Mouse (Mus musculus) hindbrain, embryonic 10.5 days (tissue): ENCODE results near the gene Nfia. TPM values are rescaled to one million over a fixed set of nuclear protein-coding genes. Genes with fewer than 3 reads are reported as not detected.
A peak's percentile ranks its signal among the peaks of the same experiment; 100 is the strongest.

ENCODE experiments used
- DNase-seq: peaks from one replicate; pipeline ENCODE4 v3.0.0-alpha.2; 2017; ENCODE audit warnings: low spot score
- H3K27ac ChIP-seq: fragments of 300-500 bp; sonication (generic); 2 replicates; pipeline ENCODE4 v1.5.1; 2016; ENCODE audit warnings: mild to moderate bottlenecking, moderate library complexity
- H3K27me3 ChIP-seq: fragments of 300-500 bp; sonication (generic); 2 replicates; pipeline ENCODE4 v1.6.1; 2016; ENCODE audit warnings: mild to moderate bottlenecking; ENCODE audit not compliant: poor library complexity, insufficient read depth, severe bottlenecking
- H3K36me3 ChIP-seq: fragments of 300-500 bp; sonication (generic); 2 replicates; pipeline ENCODE4 v1.6.1; 2016; ENCODE audit warnings: mild to moderate bottlenecking, moderate library complexity
- H3K4me1 ChIP-seq: fragments of 300-500 bp; sonication (generic); replicated peaks from 2 replicates; pipeline ENCODE4 v1.6.1; 2016; ENCODE audit warnings: mild to moderate bottlenecking
- H3K4me3 ChIP-seq: fragments of 300-500 bp; sonication (generic); 2 replicates; pipeline ENCODE4 v1.5.1; 2016; ENCODE audit warnings: mild to moderate bottlenecking, moderate library complexity
- H3K9me3 ChIP-seq: fragments of 300-500 bp; sonication (generic); 2 replicates; pipeline ENCODE4 v1.6.1; 2016; ENCODE audit warnings: mild to moderate bottlenecking, moderate library complexity
- WGBS: fragments of 180-500 bp; shearing (Covaris S2); methylation state at CpG from one replicate; pipeline ENCODE4 v1.1.7; 2016; 5-methylcytosine and 5-hydroxymethylcytosine counted together
- polyA plus RNA-seq: library from polyadenylated mRNA; unstranded; fragments of >200 nt; fragmentation: Nextera tagmentation; extraction: Ambion mirVana; gene quantifications from 2 replicates; pipeline ENCODE4 v1.2.1, GENCODE M21; 2016

Gene Nfia
- polyA plus RNA-seq, 1 experiment from 2014 or later = 17.5 TPM

- DNase-seq = no peak
- H3K27ac ChIP-seq = no peak overlapping the region
These were observed 137.7 kb downstream of the Nfia start for GRCm38 (mm10) chr4:97910115-97910776.

GRCm38 (mm10) chr4:97910777-97911580, 138.4 kb downstream of the Nfia start:
- H3K36me3 ChIP-seq = no peaks in the 10 kb centered on the region
- H3K9me3 ChIP-seq = no peaks in the 10 kb centered on the region
- no peak overlapping the region for H3K4me3 ChIP-seq
- no peaks in the 10 kb centered on the region for H3K4me1 ChIP-seq
- WGBS = 87% methylated on average over 27 of the region's 27 CpGs
- no peaks in the 10 kb centered on the region for H3K27me3 ChIP-seq
- no peak for DNase-seq
- no peak overlapping the region for H3K27ac ChIP-seq

More at GRCm38 (mm10) chr4:97910115-97910776, 137.7 kb downstream of the Nfia start:
- Histone ChIP-seq H3K9me3 (no peaks in the 10 kb centered on the region), H3K36me3 (no peaks in the 10 kb centered on the region), H3K27me3 (no peaks in the 10 kb centered on the region), H3K4me3 (no peak overlapping the region), H3K4me1 (no peaks in the 10 kb centered on the region)
- 92% methylated on average over 9 of the region's 9 CpGs for WGBS

- WGBS = 95% methylated on average over 7 of the region's 7 CpGs
- no peaks in the 10 kb centered on the region for H3K27me3 ChIP-seq
These were observed 139.2 kb downstream of the Nfia start for GRCm38 (mm10) chr4:97911755-97912154.

GRCm38 (mm10) chr4:97912155-97912554, 139.6 kb downstream of the Nfia start:
- no peak overlapping the region for H3K4me3 ChIP-seq
- no peaks in the 10 kb centered on the region for H3K27me3 ChIP-seq
- H3K9me3 ChIP-seq = no peaks in the 10 kb centered on the region
- H3K4me1 ChIP-seq = peaks cover 1% of the 10 kb centered on the region; the same call in 1 of the 2 replicates
- DNase-seq = no peak
- 83% methylated on average over 6 of the region's 6 CpGs for WGBS
- no peak overlapping the region for H3K27ac ChIP-seq
- H3K36me3 ChIP-seq = no peaks in the 10 kb centered on the region

More at GRCm38 (mm10) chr4:97911755-97912154, 139.2 kb downstream of the Nfia start:
- Histone ChIP-seq H3K27ac (no peak overlapping the region), H3K4me1 (no peaks in the 10 kb centered on the region), H3K9me3 (no peaks in the 10 kb centered on the region), H3K4me3 (no peak overlapping the region), H3K36me3 (no peaks in the 10 kb centered on the region)
- DNase-seq = no peak

- WGBS = 97% methylated on average over 11 of the region's 11 CpGs
- no peaks in the 10 kb centered on the region for H3K9me3 ChIP-seq
- peaks cover 5% of the 10 kb centered on the region for H3K4me1 ChIP-seq
- no peaks in the 10 kb centered on the region for H3K27me3 ChIP-seq
- no peak overlapping the region for H3K27ac ChIP-seq
- H3K36me3 ChIP-seq = no peaks in the 10 kb centered on the region
- DNase-seq = no peak
- no peak overlapping the region for H3K4me3 ChIP-seq
These were observed 140.0 kb downstream of the Nfia start for GRCm38 (mm10) chr4:97912560-97912959.

GRCm38 (mm10) chr4:97914348-97914747, 141.8 kb downstream of the Nfia start:
- Histone ChIP-seq H3K4me1 (peaks cover 17% of the 10 kb centered on the region), H3K36me3 (no peaks in the 10 kb centered on the region), H3K9me3 (no peaks in the 10 kb centered on the region), H3K4me3 (no peak overlapping the region), H3K27ac (no peak overlapping the region), H3K27me3 (no peaks in the 10 kb centered on the region)
- no peak for DNase-seq
- 92% methylated on average over 2 of the region's 2 CpGs for WGBS

- H3K27me3 ChIP-seq = no peaks in the 10 kb centered on the region
- no peaks in the 10 kb centered on the region for H3K36me3 ChIP-seq
- WGBS = 93% methylated on average over 5 of the region's 5 CpGs
- no peak for DNase-seq
- no peak overlapping the region for H3K4me3 ChIP-seq
- H3K27ac ChIP-seq = no peak overlapping the region
- H3K9me3 ChIP-seq = no peaks in the 10 kb centered on the region
- H3K4me1 ChIP-seq = peaks cover 17% of the 10 kb centered on the region
These were observed 142.2 kb downstream of the Nfia start for GRCm38 (mm10) chr4:97914761-97915160.

GRCm38 (mm10) chr4:97917568-97917967, 145.0 kb downstream of the Nfia start:
- Histone ChIP-seq H3K4me1 (peaks cover 22% of the 10 kb centered on the region), H3K36me3 (no peaks in the 10 kb centered on the region), H3K4me3 (no peak overlapping the region), H3K27ac (peak overlapping the region; percentile 62), H3K27me3 (no peaks in the 10 kb centered on the region), H3K9me3 (no peaks in the 10 kb centered on the region)
- WGBS = 60% methylated on average over 6 of the region's 6 CpGs
- DNase-seq = no peak

- H3K27ac ChIP-seq = 0 out of 2 replicates have a peak overlapping the region, but pooled peaks have one; percentile 5
- 61% methylated on average over 3 of the region's 3 CpGs for WGBS
- H3K36me3 ChIP-seq = no peaks in the 10 kb centered on the region
- no peaks in the 10 kb centered on the region for H3K27me3 ChIP-seq
- DNase-seq = no peak
- H3K4me3 ChIP-seq = no peak overlapping the region
- no peaks in the 10 kb centered on the region for H3K9me3 ChIP-seq
- H3K4me1 ChIP-seq = peaks cover 22% of the 10 kb centered on the region
These were observed 146.1 kb downstream of the Nfia start for GRCm38 (mm10) chr4:97918675-97919074.

GRCm38 (mm10) chr4:97919773-97920172, 147.2 kb downstream of the Nfia start:
- DNase-seq = no peak
- Histone ChIP-seq H3K36me3 (no peaks in the 10 kb centered on the region), H3K9me3 (no peaks in the 10 kb centered on the region), H3K27me3 (no peaks in the 10 kb centered on the region), H3K4me1 (peaks cover 22% of the 10 kb centered on the region), H3K27ac (no peak overlapping the region), H3K4me3 (no peak overlapping the region)
- WGBS = 85% methylated on average over 2 of the region's 2 CpGs

- 72% methylated on average over 10 of the region's 10 CpGs for WGBS
- DNase-seq = no peak
- peaks cover 26% of the 10 kb centered on the region for H3K4me1 ChIP-seq
- H3K36me3 ChIP-seq = no peaks in the 10 kb centered on the region
- H3K27ac ChIP-seq = peak overlapping the region; percentile 66
- H3K27me3 ChIP-seq = no peaks in the 10 kb centered on the region
- H3K9me3 ChIP-seq = no peaks in the 10 kb centered on the region
- H3K4me3 ChIP-seq = no peak overlapping the region
These were observed 147.9 kb downstream of the Nfia start for GRCm38 (mm10) chr4:97920287-97921079.

GRCm38 (mm10) chr4:97921682-97922081, 149.1 kb downstream of the Nfia start:
- Histone ChIP-seq H3K27me3 (no peaks in the 10 kb centered on the region), H3K4me1 (peaks cover 30% of the 10 kb centered on the region), H3K27ac (no peak overlapping the region), H3K9me3 (no peaks in the 10 kb centered on the region), H3K4me3 (no peak overlapping the region), H3K36me3 (no peaks in the 10 kb centered on the region)
- DNase-seq = no peak
